Mouse (Mus musculus): Measurements from ENCODE around the gene Gpn1. TPM values are rescaled to one million over a fixed set of nuclear protein-coding genes. Genes with fewer than 3 reads are reported as not detected.
"Not testable (repeated sequence)": the region's sequence is repeated elsewhere in the genome, so short reads cannot be mapped to it uniquely, and the experiment has no call there.

Gpn1 gene
- polyA plus RNA-seq, 1 experiment from 2014 or later = 66.7 TPM

DNA sequence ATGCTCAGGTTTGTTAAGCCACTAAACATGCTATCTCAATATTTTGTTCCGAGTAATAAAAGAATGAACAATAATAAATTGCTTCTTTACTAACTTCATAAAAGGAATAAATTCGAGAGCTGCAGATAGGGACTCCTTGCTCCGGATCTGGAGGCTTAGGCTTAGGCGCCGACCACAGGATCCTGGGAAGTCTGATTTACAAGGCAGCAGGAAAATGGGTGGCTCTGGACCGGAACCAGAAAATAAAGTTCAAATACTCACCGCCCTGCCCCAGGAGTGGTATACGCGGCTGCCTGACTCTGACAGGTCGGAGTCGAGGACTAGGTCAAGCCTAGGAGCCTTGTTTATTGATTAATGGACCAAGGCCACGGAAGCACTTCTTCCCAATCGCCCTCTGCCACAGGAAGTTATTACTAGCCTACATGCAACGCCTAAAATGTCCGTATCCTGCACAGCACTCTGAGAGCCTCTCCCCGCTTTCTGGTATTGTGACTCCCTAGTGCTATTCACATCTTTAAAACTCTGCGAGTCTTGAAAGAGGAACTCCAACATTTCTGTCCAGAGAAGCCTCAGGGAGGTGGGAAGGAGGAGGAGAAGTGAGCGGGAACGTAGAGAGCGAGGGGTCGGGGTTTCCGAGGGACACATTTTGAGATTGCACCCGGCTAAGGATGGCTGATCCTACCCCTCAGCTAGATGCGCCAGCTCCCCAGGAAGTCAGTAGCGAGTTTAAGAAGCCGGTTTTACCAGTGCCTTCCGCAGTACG lies 32.0 kb downstream of the Gpn1 start, which contains the start of gene Slc4a1ap:
Slc4a1ap (plus strand) TSS at position 642 of the 763 bp plus-strand sequence.
- Histone ChIP-seq H3K4me1 (replicated peaks; ENCODE audit: control insufficient read depth, insufficient read depth, low read length) (0 out of 2 replicates have a peak, but pooled peaks cover 3% of the 10 kb centered on the region), H3K36me3 (ENCODE audit: control insufficient read depth, insufficient read depth, low read length) (peaks cover 6% of the 10 kb centered on the region; the same call in 1 of the 2 replicates), H3K4me3 (ENCODE audit: low read depth, low read length) (peak within 1 kb of the TSS; percentile 99), H3K27ac (ENCODE audit: low read depth, low read length) (peak within 1 kb of the TSS; percentile 70; the same call in 1 of the 2 replicates), H3K27me3 (ENCODE audit: control insufficient read depth, insufficient read depth, low read length) (no peaks in the 10 kb centered on the region), H3K4me2 (replicated peaks; ENCODE audit: low read depth, low read length) (peak within 1 kb of the TSS; percentile 88), H3K9me3 (ENCODE audit: control insufficient read depth, low read length) (no peaks in the 10 kb centered on the region), H3K9ac (ENCODE audit: low read depth, low read length) (peak within 1 kb of the TSS; percentile 90)
- DNase-seq (ENCODE audit: low spot score) (peak; percentile 85), ATAC-seq (ENCODE audit: low FRiP score) (peak; percentile 63)
- 1% methylated on average over 28 of the region's 28 CpGs for whole genome bisulfite sequencing

DNA sequence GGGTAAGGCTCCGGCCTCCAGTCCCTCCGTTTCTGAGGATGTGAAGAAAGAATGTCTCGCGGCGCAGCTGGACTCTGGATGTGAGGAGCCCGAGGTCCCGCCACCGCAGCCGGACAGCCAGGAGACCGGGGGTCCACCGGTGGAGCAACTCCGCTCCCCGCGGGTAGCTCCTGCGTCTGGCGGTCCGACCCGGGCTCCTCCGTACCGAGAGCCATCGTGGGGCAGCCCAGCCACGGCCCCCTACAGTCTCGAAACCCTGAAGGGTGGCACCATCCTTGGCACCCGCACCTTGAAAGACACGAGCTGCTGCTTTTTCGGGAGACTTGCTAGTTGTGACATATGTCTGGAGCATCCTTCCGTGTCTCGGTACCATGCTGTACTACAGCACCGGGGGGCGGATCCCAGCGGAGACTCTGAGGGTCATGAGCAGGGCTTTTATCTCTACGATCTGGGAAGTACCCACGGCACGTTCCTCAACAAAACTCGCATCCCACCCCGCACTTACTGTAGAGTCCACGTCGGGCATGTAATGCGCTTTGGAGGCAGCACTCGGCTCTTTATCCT lies 32.7 kb downstream of the Gpn1 start:
- no peak for DNase-seq (ENCODE audit: low spot score)
- Histone ChIP-seq H3K4me3 (ENCODE audit: low read depth, low read length) (peak overlapping the region; percentile 99), H3K27me3 (ENCODE audit: control insufficient read depth, insufficient read depth, low read length) (no peaks in the 10 kb centered on the region), H3K9ac (ENCODE audit: low read depth, low read length) (peak overlapping the region; percentile 90), H3K4me2 (replicated peaks; ENCODE audit: low read depth, low read length) (peak overlapping the region; percentile 88), H3K27ac (ENCODE audit: low read depth, low read length) (peak overlapping the region; percentile 70; the same call in 1 of the 2 replicates), H3K9me3 (ENCODE audit: control insufficient read depth, low read length) (no peaks in the 10 kb centered on the region), H3K4me1 (replicated peaks; ENCODE audit: control insufficient read depth, insufficient read depth, low read length) (0 out of 2 replicates have a peak, but pooled peaks cover 3% of the 10 kb centered on the region), H3K36me3 (ENCODE audit: control insufficient read depth, insufficient read depth, low read length) (peaks cover 9% of the 10 kb centered on the region)
- WGBS = 6% methylated on average over 36 of the region's 40 CpGs
- ATAC-seq (ENCODE audit: low FRiP score) = peak; percentile 27; the same call in 1 of the 2 replicates

DNA sequence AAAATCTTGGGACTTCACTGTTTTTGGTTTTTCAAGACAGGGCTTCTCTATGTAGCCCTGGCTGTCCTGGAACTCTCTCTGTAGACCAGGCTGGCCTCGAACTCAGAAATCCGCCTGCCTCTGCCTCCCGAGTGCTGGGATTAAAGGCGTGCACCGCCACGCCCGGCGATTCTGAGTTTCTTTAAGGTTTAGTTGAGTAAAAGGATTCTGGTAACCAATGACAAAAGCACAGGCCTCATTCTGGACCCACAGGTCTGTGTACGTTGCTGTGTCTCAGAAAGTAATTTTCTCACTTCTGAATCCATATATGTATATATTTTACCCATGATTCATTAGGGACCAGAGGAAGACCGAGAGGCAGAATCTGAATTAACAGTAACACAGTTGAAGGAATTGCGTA lies 33.2 kb downstream of the Gpn1 start, which contains the start of gene Supt7l:
Supt7l (minus strand) TSS at position 101 of the 400 bp plus-strand sequence.
- peak within 1 kb of the TSS; percentile 88 for H3K4me2 ChIP-seq (replicated peaks; ENCODE audit: low read depth, low read length)
- H3K36me3 ChIP-seq (ENCODE audit: control insufficient read depth, insufficient read depth, low read length); ATAC-seq (ENCODE audit: low FRiP score); H3K9me3 ChIP-seq (ENCODE audit: control insufficient read depth, low read length); DNase-seq (ENCODE audit: low spot score); H3K4me1 ChIP-seq (replicated peaks; ENCODE audit: control insufficient read depth, insufficient read depth, low read length); H3K27me3 ChIP-seq (ENCODE audit: control insufficient read depth, insufficient read depth, low read length): not testable (repeated sequence)
- 82% methylated on average over 11 of the region's 11 CpGs for WGBS
- peak within 1 kb of the TSS; percentile 70; the same call in 1 of the 2 replicates for H3K27ac ChIP-seq (ENCODE audit: low read depth, low read length)
- H3K4me3 ChIP-seq (ENCODE audit: low read depth, low read length) = peak within 1 kb of the TSS; percentile 99
- peak within 1 kb of the TSS; percentile 90 for H3K9ac ChIP-seq (ENCODE audit: low read depth, low read length)

DNA sequence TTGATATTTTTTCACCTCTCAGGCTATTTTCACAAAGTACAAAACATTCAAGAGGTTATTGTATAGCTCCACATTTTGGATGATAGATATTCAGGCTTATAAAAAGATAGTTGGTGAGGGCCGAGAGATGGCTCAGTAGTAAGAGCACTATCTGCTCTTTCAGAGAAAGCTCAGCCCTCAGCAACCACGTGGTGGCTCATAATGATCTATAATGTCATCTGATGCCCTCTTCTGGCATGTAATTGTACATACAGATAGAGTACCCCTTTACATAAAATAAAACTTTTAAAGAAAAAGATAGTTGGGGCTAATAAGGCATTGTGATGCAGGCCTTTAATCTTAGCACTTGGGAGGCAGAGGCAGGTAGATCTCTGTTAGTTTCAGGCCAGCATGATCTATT lies 34.0 kb downstream of the Gpn1 start:
- Histone ChIP-seq H3K9me3 (ENCODE audit: control insufficient read depth, low read length) (no peaks in the 10 kb centered on the region), H3K9ac (ENCODE audit: low read depth, low read length) (no peak overlapping the region), H3K4me3 (ENCODE audit: low read depth, low read length) (no peak overlapping the region), H3K36me3 (ENCODE audit: control insufficient read depth, insufficient read depth, low read length) (peaks cover 7% of the 10 kb centered on the region; the same call in 1 of the 2 replicates), H3K4me2 (replicated peaks; ENCODE audit: low read depth, low read length) (no peak overlapping the region), H3K4me1 (replicated peaks; ENCODE audit: control insufficient read depth, insufficient read depth, low read length) (0 out of 2 replicates have a peak, but pooled peaks cover 3% of the 10 kb centered on the region), H3K27me3 (ENCODE audit: control insufficient read depth, insufficient read depth, low read length) (no peaks in the 10 kb centered on the region), H3K27ac (ENCODE audit: low read depth, low read length) (no peak overlapping the region)
- no peak for DNase-seq (ENCODE audit: low spot score)
- 66% methylated on average over 2 of the region's 2 CpGs for WGBS
- no peak for ATAC-seq (ENCODE audit: low FRiP score)

DNA sequence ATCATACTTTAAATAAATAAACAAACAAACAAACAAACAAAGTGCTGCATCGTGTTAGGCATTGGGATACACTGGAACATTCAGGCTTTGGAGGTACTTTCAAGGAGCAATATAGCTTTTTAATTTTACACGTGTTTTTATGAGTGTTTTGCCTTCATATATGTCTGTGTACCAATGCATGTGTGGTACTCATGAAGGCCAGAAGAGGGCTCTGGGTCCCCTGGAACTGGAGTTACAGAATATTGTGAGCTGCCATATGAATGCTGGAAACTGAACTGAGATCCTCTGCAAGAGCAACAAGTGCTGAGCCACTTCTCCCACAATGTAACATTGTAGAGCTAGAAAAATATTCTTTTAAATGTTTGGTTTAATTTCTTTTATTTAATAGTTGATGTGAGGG lies 40.7 kb downstream of the Gpn1 start:
- WGBS = 91% methylated on average over 2 of the region's 2 CpGs
- H3K36me3 ChIP-seq (ENCODE audit: control insufficient read depth, insufficient read depth, low read length) = peaks cover 6% of the 10 kb centered on the region; the same call in 1 of the 2 replicates
- DNase-seq (ENCODE audit: low spot score) (peak; percentile 7), ATAC-seq (ENCODE audit: low FRiP score) (no peak)
- H3K27ac ChIP-seq (ENCODE audit: low read depth, low read length) = no peak overlapping the region
- H3K4me1 ChIP-seq (replicated peaks; ENCODE audit: control insufficient read depth, insufficient read depth, low read length) = no peaks in the 10 kb centered on the region
- H3K4me2 ChIP-seq (replicated peaks; ENCODE audit: low read depth, low read length) = no peak overlapping the region
- H3K27me3 ChIP-seq (ENCODE audit: control insufficient read depth, insufficient read depth, low read length) = no peaks in the 10 kb centered on the region
- no peak overlapping the region for H3K9ac ChIP-seq (ENCODE audit: low read depth, low read length)
- no peaks in the 10 kb centered on the region for H3K9me3 ChIP-seq (ENCODE audit: control insufficient read depth, low read length)
- no peak overlapping the region for H3K4me3 ChIP-seq (ENCODE audit: low read depth, low read length)

DNA sequence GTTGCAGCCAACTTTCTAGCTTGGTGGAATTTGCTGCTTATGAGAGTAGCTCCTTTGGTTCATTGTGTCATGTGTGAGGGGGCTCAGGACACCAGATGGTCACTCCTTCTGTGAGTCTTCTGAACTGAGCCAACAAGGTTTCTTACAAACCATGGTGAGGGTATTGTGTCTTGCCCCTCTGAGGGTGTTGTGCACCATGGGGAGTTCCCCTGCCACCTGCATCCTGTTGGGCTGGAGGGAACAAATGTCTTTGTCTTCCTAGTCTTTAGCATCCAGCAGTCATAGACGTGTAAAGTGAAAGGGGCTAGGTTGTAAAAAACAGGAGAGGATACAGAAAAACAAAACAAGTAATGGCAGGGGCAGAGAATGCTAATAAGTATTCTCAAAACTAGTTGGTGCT lies 64.9 kb downstream of the Gpn1 start:
- no peaks in the 10 kb centered on the region for H3K4me1 ChIP-seq (replicated peaks; ENCODE audit: control insufficient read depth, insufficient read depth, low read length)
- WGBS = 57% methylated on average over 1 of the region's 1 CpGs
- H3K9me3 ChIP-seq (ENCODE audit: control insufficient read depth, low read length) = no peaks in the 10 kb centered on the region
- ATAC-seq (ENCODE audit: low FRiP score) (no peak), DNase-seq (ENCODE audit: low spot score) (no peak)
- H3K36me3 ChIP-seq (ENCODE audit: control insufficient read depth, insufficient read depth, low read length) = 0 out of 2 replicates have a peak, but pooled peaks cover 3% of the 10 kb centered on the region
- H3K9ac ChIP-seq (ENCODE audit: low read depth, low read length) = no peak overlapping the region
- no peaks in the 10 kb centered on the region for H3K27me3 ChIP-seq (ENCODE audit: control insufficient read depth, insufficient read depth, low read length)
- no peak overlapping the region for H3K4me2 ChIP-seq (replicated peaks; ENCODE audit: low read depth, low read length)
- no peak overlapping the region for H3K4me3 ChIP-seq (ENCODE audit: low read depth, low read length)
- no peak overlapping the region for H3K27ac ChIP-seq (ENCODE audit: low read depth, low read length)

DNA sequence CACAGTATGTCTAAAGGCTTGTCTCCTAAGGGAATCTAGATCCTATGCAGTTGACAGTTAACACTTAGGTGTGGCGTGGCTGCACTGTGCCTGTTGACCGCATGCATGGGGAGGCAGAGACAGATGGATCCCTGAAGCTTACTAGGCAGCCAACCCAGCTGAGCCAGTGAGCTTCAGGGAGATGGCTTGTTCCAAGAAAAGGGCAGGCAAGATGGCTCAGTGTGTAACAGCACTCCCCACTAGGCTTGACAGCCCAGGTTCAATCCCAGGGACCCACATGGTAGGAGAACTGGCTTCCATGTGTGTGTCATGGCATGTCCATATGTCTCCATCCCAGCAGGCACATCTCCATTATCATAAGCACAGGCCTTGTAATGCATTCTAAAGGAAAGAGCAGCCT lies 65.8 kb downstream of the Gpn1 start:
- WGBS = 96% methylated on average over 2 of the region's 2 CpGs
- H3K4me2 ChIP-seq (replicated peaks; ENCODE audit: low read depth, low read length) = no peak overlapping the region
- H3K27me3 ChIP-seq (ENCODE audit: control insufficient read depth, insufficient read depth, low read length) = no peaks in the 10 kb centered on the region
- no peaks in the 10 kb centered on the region for H3K9me3 ChIP-seq (ENCODE audit: control insufficient read depth, low read length)
- H3K27ac ChIP-seq (ENCODE audit: low read depth, low read length) = no peak overlapping the region
- ATAC-seq (ENCODE audit: low FRiP score) (no peak), DNase-seq (ENCODE audit: low spot score) (no peak)
- H3K4me1 ChIP-seq (replicated peaks; ENCODE audit: control insufficient read depth, insufficient read depth, low read length) = no peaks in the 10 kb centered on the region
- 0 out of 2 replicates have a peak, but pooled peaks cover 3% of the 10 kb centered on the region for H3K36me3 ChIP-seq (ENCODE audit: control insufficient read depth, insufficient read depth, low read length)
- H3K4me3 ChIP-seq (ENCODE audit: low read depth, low read length) = no peak overlapping the region
- H3K9ac ChIP-seq (ENCODE audit: low read depth, low read length) = no peak overlapping the region

DNA sequence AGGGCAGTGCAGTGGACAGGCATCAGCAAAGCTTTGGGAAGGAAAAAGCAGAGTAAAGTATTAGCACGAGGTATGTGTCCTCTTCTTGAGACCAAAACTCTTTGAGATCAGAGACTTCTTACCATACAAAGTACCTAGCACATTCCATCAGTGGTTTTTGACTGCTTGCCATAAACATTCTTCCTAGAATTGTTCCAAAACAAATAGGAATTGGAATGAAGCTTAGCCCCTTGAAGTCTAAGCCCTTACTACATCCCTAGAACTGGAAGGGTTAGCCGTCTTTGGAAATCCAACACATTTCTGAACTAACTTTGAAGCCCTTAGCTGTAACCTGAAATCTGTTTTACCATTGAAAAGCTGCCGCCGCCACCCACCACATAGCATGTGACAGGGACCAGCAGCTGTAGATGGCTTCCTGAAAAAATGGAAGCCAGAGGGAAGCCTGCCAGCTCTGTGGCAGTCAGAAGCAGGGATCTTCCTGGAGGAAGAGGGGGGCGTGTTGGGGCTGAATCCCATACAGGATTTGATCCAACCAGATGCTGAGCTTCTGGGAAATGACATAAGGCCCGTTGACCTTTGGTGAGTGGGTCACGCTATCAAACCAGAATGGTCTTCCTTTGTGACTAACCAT lies 67.6 kb downstream of the Gpn1 start:
- no peaks in the 10 kb centered on the region for H3K9me3 ChIP-seq (ENCODE audit: control insufficient read depth, low read length)
- H3K9ac ChIP-seq (ENCODE audit: low read depth, low read length) = no peak overlapping the region
- 90% methylated on average over 7 of the region's 7 CpGs for WGBS
- H3K4me2 ChIP-seq (replicated peaks; ENCODE audit: low read depth, low read length) = no peak overlapping the region
- H3K4me3 ChIP-seq (ENCODE audit: low read depth, low read length) = no peak overlapping the region
- H3K27me3 ChIP-seq (ENCODE audit: control insufficient read depth, insufficient read depth, low read length) = no peaks in the 10 kb centered on the region
- no peaks in the 10 kb centered on the region for H3K4me1 ChIP-seq (replicated peaks; ENCODE audit: control insufficient read depth, insufficient read depth, low read length)
- no peak overlapping the region for H3K27ac ChIP-seq (ENCODE audit: low read depth, low read length)
- DNase-seq (ENCODE audit: low spot score) = no peak
- ATAC-seq (ENCODE audit: low FRiP score) = no peak
- no peaks in the 10 kb centered on the region for H3K36me3 ChIP-seq (ENCODE audit: control insufficient read depth, insufficient read depth, low read length)
